Mouse (Mus musculus) C2C12 (cell line): ENCODE data around the gene Pgghg. TPM values are rescaled to one million over a fixed set of nuclear protein-coding genes. Genes with fewer than 3 reads are reported as not detected.

Experiments
- H3K27me3 ChIP-seq: one replicate; pipeline ENCODE4 v1.6.1; 2011; ENCODE audit not compliant: control insufficient read depth, insufficient read depth, insufficient read length
- H3K36me3 ChIP-seq: one replicate; pipeline ENCODE4 v1.6.1; 2011; ENCODE audit not compliant: control insufficient read depth, insufficient read depth
- H3K4me3 ChIP-seq: one replicate; pipeline ENCODE4 v1.5.1; 2011; ENCODE audit warnings: mild to moderate bottlenecking, control low read depth; ENCODE audit not compliant: poor library complexity, insufficient read depth, severe bottlenecking
- H3K79me2 ChIP-seq: one replicate; pipeline ENCODE4 v1.6.1; 2011; ENCODE audit not compliant: control insufficient read depth, insufficient read depth
- H3K79me3 ChIP-seq: one replicate; pipeline ENCODE4 v1.6.1; 2011; ENCODE audit warnings: low read depth, control low read depth
- H3ac ChIP-seq: one replicate; pipeline ENCODE3; 2011; ENCODE audit warnings: low read depth; ENCODE audit not compliant: control insufficient read depth, insufficient read length
- CEBPB ChIP-seq: IDR thresholded peaks from one replicate; pipeline ENCODE4 v1.6.1; 2011; ENCODE audit warnings: low read depth, mild to moderate bottlenecking, control low read depth, moderate library complexity
- CTCF ChIP-seq: IDR thresholded peaks from one replicate; pipeline ENCODE4 v1.5.1; 2011; ENCODE audit not compliant: control insufficient read depth, insufficient read depth, insufficient read length
- FOSL1 ChIP-seq: IDR thresholded peaks from one replicate; pipeline ENCODE4 v1.8.0; 2011; ENCODE audit warnings: mild to moderate bottlenecking, low read length; ENCODE audit not compliant: poor library complexity, insufficient read depth, severe bottlenecking
- MAX ChIP-seq: IDR thresholded peaks from one replicate; pipeline ENCODE4 v1.6.1; 2011; ENCODE audit warnings: mild to moderate bottlenecking, control low read depth
- MYOD1 ChIP-seq: IDR thresholded peaks from one replicate; pipeline ENCODE4 v1.6.1; 2011; ENCODE audit warnings: low read depth; ENCODE audit not compliant: control insufficient read depth, insufficient read length
- MYOG ChIP-seq: IDR thresholded peaks from one replicate; pipeline ENCODE4 v1.6.1; 2011; ENCODE audit not compliant: control insufficient read depth, insufficient read length; ENCODE audit errors: extremely low read depth
- USF1 ChIP-seq: IDR thresholded peaks from one replicate; pipeline ENCODE4 v1.6.1; 2011; ENCODE audit warnings: low read depth, mild to moderate bottlenecking, control low read depth, moderate library complexity
- polyA plus RNA-seq: library from polyadenylated mRNA; unstranded; fragments of >200 nt; fragmentation: generic; extraction: Trizol; gene quantifications from one replicate; pipeline ENCODE4 v1.2.1, GENCODE M21; 2012; ENCODE audit warnings: missing spikeins

Gene Pgghg
- polyA plus RNA-seq, 1 experiment, result 12.2 TPM

DNA sequence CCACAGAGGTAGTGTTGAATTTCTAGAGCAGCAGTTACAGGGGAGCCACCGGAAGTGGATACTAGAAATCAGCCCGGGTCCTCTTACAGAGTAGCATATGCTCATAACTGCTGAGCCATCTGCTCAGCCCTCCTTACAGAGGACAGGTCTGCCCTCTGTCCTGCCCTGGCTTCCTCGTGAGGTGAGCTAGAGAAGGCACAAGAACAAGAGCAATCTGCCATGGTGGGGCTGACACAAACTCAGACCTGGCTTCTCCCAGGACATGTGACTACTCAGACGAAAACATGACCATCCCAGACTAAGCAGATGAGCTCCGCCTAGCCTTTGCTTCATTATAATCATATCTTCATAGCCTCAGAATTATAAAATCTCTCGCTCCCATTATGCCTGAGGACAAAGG is 10.6 kb downstream of the Pgghg start:
- H3K4me3 ChIP-seq, result no peak overlapping the region
- peaks cover 13% of the 10 kb centered on the region for H3K36me3 ChIP-seq

DNA sequence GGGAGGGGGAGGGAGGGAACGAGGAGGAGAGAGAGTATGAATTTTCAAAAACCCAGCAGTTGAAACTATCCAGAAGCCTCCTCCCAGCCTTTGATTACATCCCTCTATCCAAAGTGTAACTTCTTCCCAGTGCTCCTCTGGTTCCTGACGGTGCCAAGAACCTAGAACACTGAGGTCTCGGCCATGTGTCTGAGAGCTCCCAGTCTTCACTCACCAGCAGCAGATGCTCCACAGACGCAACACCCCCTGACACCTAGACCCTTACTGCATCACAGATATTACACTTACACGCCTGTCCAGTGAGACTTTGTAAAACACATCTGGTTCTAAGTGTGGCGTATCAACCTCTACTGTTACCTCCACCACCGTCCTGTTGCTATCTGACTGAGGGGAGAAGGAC is 11.2 kb downstream of the Pgghg start:
- H3K4me3 ChIP-seq, result no peak overlapping the region

More for the DNA sequence above, 10.6 kb downstream of the Pgghg start:
- Histone ChIP-seq H3K27me3 (no peaks in the 10 kb centered on the region), H3ac (no peak overlapping the region), H3K79me3 (peaks cover 39% of the 10 kb centered on the region), H3K79me2 (peaks cover 52% of the 10 kb centered on the region)
- TF ChIP-seq FOSL1 (no peak), MYOD1 (no peak), CTCF (no peak), MAX (no peak), MYOG (no peak), CEBPB (no peak), USF1 (no peak)

DNA sequence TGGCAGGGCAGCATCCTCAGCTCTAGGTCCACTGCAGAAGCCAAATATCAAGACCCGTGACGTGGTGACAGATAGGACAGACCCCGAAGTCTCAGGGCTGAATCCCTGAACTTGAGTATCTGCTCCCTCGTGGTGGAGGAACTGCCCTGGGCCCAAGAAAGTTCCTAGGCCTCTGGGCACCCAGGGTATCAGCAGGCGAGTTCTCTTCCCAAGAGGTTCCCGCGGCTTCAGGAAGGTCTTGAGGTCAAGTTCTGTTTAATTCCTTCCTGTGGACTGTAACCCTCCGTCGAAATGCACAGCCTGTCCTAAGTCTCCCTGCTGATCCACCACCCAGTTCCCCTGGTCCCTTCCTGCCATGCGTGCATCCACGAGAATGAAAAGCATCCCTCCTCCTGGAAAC is 11.9 kb downstream of the Pgghg start:
- H3K4me3 ChIP-seq, result no peak overlapping the region
- peaks cover 13% of the 10 kb centered on the region for H3K36me3 ChIP-seq
- TF ChIP-seq FOSL1 (no peak), CEBPB (no peak), MAX (no peak), MYOG (no peak), CTCF (no peak), MYOD1 (no peak), USF1 (no peak)
- no peak overlapping the region for H3ac ChIP-seq
- peaks cover 39% of the 10 kb centered on the region for H3K79me3 ChIP-seq
- H3K79me2 ChIP-seq, result peaks cover 52% of the 10 kb centered on the region
- no peaks in the 10 kb centered on the region for H3K27me3 ChIP-seq

More for the DNA sequence above, 11.2 kb downstream of the Pgghg start:
- TF ChIP-seq MYOD1 (no peak), FOSL1 (no peak), CTCF (no peak), USF1 (no peak), MYOG (no peak), MAX (no peak), CEBPB (no peak)
- H3ac ChIP-seq, result no peak overlapping the region
- H3K79me2 ChIP-seq, result peaks cover 52% of the 10 kb centered on the region
- H3K36me3 ChIP-seq, result peaks cover 13% of the 10 kb centered on the region
- H3K27me3 ChIP-seq, result no peaks in the 10 kb centered on the region
- H3K79me3 ChIP-seq, result peaks cover 39% of the 10 kb centered on the region

DNA sequence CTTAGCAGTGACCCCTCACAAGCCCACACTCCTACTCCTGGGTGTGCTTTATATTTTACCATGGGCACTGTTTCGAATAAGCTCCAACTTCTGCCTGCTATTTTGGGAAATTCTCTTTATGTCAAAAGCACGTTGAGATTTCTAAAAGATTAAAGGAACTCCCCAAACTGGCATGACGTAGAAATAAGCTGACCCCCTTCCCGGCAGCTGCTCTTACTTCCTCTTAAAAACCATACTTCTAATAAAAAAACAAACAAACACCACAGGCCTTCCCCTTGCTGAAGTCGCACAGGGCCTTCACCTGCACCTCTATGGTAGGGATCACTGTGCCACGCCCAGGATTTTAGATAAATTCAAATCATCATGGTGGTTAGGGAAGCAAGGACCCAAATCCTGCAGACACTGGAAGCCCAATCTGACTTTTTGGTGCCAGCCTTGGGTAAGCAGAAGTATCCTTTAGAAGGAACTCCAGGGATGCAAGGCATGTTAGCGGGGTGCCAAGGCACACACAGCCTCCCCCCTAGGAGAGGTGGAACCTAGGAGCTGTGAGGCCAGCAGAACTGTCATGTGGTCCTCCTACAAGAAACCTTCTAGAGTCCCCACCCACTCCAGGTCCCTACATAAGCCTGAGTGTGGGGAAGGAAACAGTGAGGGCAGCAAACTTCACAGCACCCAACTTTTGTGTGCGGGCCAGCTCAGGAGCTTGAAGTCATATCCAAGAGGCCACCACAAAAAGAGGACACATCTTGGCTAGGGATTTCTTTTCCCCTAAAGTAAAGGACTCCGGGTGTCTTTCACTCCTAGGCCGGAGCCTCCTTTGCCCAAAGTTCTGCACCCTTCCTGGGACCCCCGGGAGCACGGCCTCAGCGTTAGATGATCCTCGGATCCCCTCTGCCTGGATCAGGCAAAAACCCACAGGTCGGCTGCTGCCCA is 12.9 kb downstream of the Pgghg start:
- Histone ChIP-seq H3K79me2 (peaks cover 52% of the 10 kb centered on the region), H3K79me3 (peaks cover 39% of the 10 kb centered on the region), H3K4me3 (peak overlapping the region; percentile 82), H3K27me3 (no peaks in the 10 kb centered on the region), H3ac (peak overlapping the region; percentile 47), H3K36me3 (peaks cover 13% of the 10 kb centered on the region)
- no peak for TF ChIP-seq USF1
- TF ChIP-seq MYOD1, result no peak
- no peak for TF ChIP-seq MAX
- no peak for TF ChIP-seq CTCF
- no peak for TF ChIP-seq MYOG
- no peak for TF ChIP-seq FOSL1
- TF ChIP-seq CEBPB, result no peak

DNA sequence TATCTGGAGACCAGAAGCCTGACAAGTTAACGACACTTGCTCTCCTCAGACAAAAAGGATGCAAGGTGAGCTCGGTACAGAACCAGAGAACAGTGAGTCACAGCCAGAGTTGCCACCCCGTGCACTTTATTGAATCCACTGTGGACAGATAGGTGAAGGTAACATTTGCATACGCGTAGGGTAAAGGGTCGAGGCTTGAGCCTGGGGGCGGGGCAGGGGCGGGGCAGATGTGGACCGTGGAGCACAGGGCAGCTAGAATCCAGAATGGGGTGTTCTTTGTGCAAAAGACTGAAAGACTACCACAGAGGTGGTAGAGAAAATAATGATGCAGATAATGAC is 13.5 kb downstream of the Pgghg start:
- Histone ChIP-seq H3K27me3 (no peaks in the 10 kb centered on the region), H3K79me2 (peaks cover 52% of the 10 kb centered on the region), H3K36me3 (peaks cover 9% of the 10 kb centered on the region), H3K79me3 (peaks cover 39% of the 10 kb centered on the region), H3ac (peak overlapping the region; percentile 47), H3K4me3 (peak overlapping the region; percentile 82)
- TF ChIP-seq CEBPB (no peak), FOSL1 (no peak), MYOD1 (no peak), CTCF (no peak), MYOG (no peak), MAX (no peak), USF1 (no peak)

DNA sequence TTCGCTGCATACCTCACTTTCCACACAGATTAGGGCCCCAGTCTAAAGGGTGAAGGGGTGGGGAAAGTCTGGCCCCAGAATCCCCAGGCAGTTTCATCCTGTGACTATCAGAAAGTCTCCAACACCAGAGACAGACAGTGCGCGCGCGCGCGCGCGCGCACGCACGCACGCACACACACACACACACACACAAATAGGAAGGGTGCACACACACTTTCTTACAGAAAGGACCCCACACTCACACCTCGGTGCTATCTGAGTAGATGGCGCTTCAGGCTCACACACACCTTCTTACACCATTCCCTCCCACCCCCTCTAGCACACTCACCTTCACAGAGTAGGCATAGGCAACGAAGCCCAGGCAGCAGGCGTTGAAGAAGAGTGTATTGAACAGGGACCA is 14.2 kb downstream of the Pgghg start:
- H3K79me3 ChIP-seq, result peaks cover 39% of the 10 kb centered on the region
- H3K79me2 ChIP-seq, result peaks cover 52% of the 10 kb centered on the region
- TF ChIP-seq FOSL1 (no peak), MYOG (no peak), MYOD1 (no peak), CTCF (no peak), MAX (no peak), CEBPB (no peak), USF1 (no peak)
- no peaks in the 10 kb centered on the region for H3K27me3 ChIP-seq
- H3K4me3 ChIP-seq, result peak overlapping the region; percentile 82
- H3K36me3 ChIP-seq, result peaks cover 9% of the 10 kb centered on the region
- H3ac ChIP-seq, result peak overlapping the region; percentile 87
